Mouse (Mus musculus) stomach, postnatal 0 days (tissue): ENCODE data around the gene Dtx3. TPM values are rescaled to one million over a fixed set of nuclear protein-coding genes. Genes with fewer than 3 reads are reported as not detected.
"Not testable (repeated sequence)": the region's sequence is repeated elsewhere in the genome, so short reads cannot be mapped to it uniquely, and the experiment has no call there.

Source experiments
- ATAC-seq: fragments of 200-750 bp; cut with Nextera tagmentation; 2 replicates; pipeline ENCODE4 v1.8.0; 2017; ENCODE audit not compliant: low FRiP score, low TSS enrichment
- DNase-seq: peaks from one replicate; pipeline ENCODE4 v3.0.0-alpha.2; 2016; ENCODE audit warnings: low spot score
- H3K27ac ChIP-seq: fragments of 300-500 bp; sonication (generic); replicated peaks from 2 replicates; pipeline ENCODE4 v1.5.1; 2014; ENCODE audit warnings: mild to moderate bottlenecking, control low read depth
- H3K27me3 ChIP-seq: fragments of 300-500 bp; sonication (generic); 2 replicates; pipeline ENCODE4 v1.6.1; 2014; ENCODE audit warnings: low read length; ENCODE audit not compliant: control insufficient read depth, insufficient read depth
- H3K36me3 ChIP-seq: fragments of 300-500 bp; sonication (generic); 2 replicates; pipeline ENCODE4 v1.6.1; 2014; ENCODE audit warnings: low read length, mixed read lengths; ENCODE audit not compliant: control insufficient read depth, insufficient read depth
- H3K4me1 ChIP-seq: fragments of 300-500 bp; sonication (generic); replicated peaks from 2 replicates; pipeline ENCODE4 v1.6.1; 2014; ENCODE audit warnings: antibody characterized with exemption; ENCODE audit not compliant: control insufficient read depth, insufficient read depth
- H3K4me2 ChIP-seq: fragments of 300-500 bp; sonication (generic); replicated peaks from 2 replicates; pipeline ENCODE4 v1.6.1; 2014; ENCODE audit warnings: low read depth, mild to moderate bottlenecking, control low read depth, moderate library complexity
- H3K4me3 ChIP-seq: fragments of 300-500 bp; sonication (generic); 2 replicates; pipeline ENCODE4 v1.5.1; 2014; ENCODE audit warnings: low read depth, low read length, control low read depth
- H3K9ac ChIP-seq: fragments of 300-500 bp; sonication (generic); 2 replicates; pipeline ENCODE4 v1.6.1; 2014; ENCODE audit warnings: mild to moderate bottlenecking, low read length, control low read depth, mixed read lengths
- H3K9me3 ChIP-seq: fragments of 300-500 bp; sonication (generic); 2 replicates; pipeline ENCODE4 v1.6.1; 2016; ENCODE audit warnings: low read length; ENCODE audit not compliant: control insufficient read depth
- CTCF ChIP-seq: IDR thresholded peaks from 2 replicates; pipeline ENCODE4 v1.5.1; 2016; ENCODE audit warnings: antibody characterized with exemption, low read depth, mild to moderate bottlenecking, moderate library complexity
- EP300 ChIP-seq: optimal IDR thresholded peaks from 2 replicates; pipeline ENCODE3; 2016; ENCODE audit warnings: antibody characterized with exemption
- WGBS: fragments of 180-500 bp; shearing (Covaris S2); extraction: QIAGEN DNeasy Blood & Tissue Kit; methylation state at CpG from one replicate; pipeline ENCODE4 v1.1.7; 2014; 5-methylcytosine and 5-hydroxymethylcytosine counted together
- polyA plus RNA-seq: library from polyadenylated mRNA; unstranded; fragments of >200 nt; fragmentation: Nextera tagmentation; extraction: Ambion mirVana; gene quantifications from 2 replicates; pipeline ENCODE4 v1.2.1, GENCODE M21; 2015

The Dtx3 gene
- polyA plus RNA-seq, 1 experiment from 2014 or later, result 27.8 TPM

DNA sequence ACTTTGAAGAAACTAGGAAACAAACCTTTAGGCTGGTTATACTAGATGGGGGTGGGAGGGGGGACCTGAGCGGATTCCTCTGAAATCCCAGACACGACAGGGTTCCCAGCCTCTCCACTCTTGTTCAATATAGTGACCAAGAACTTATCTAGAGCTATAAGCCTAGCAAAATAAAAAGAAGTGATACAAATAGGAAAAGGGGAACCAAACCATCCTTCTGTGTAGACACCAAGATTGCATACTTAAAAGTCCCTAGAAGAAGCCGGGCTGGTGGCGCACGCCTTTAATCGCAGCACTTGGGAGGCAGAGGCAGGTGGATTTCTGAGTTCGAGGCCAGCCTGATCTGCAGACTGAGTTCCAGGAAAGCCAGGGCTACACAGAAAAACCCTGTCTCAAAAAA, 42.2 kb downstream of the Dtx3 start:
- H3K9ac ChIP-seq, result no peak overlapping the region
- H3K36me3 ChIP-seq, result no peaks in the 10 kb centered on the region
- ATAC-seq, result no peak
- H3K4me3 ChIP-seq, result no peak overlapping the region
- no peak for TF ChIP-seq CTCF
- TF ChIP-seq EP300, result no peak
- H3K9me3 ChIP-seq, result no peaks in the 10 kb centered on the region
- no peaks in the 10 kb centered on the region for H3K4me1 ChIP-seq
- H3K4me2 ChIP-seq, result no peak overlapping the region
- H3K27me3 ChIP-seq, result no peaks in the 10 kb centered on the region
- WGBS, result 95% methylated on average over 7 of the region's 7 CpGs
- DNase-seq, result no peak
- no peak overlapping the region for H3K27ac ChIP-seq

GRCm38 (mm10) chr10:127152556-127152955, 43.0 kb downstream of the Dtx3 start:
- WGBS, result 82% methylated on average over 10 of the region's 10 CpGs
- not testable (repeated sequence) for H3K9me3 ChIP-seq

GRCm38 (mm10) chr10:127151233-127151632, 44.3 kb downstream of the Dtx3 start:
- H3K27ac ChIP-seq, H3K4me2 ChIP-seq, H3K9me3 ChIP-seq, H3K27me3 ChIP-seq, H3K4me3 ChIP-seq, DNase-seq, H3K36me3 ChIP-seq, H3K4me1 ChIP-seq, H3K9ac ChIP-seq: not testable (repeated sequence)
- peak; percentile 63 for ATAC-seq
- 74% methylated on average over 3 of the region's 3 CpGs for WGBS

More at GRCm38 (mm10) chr10:127152556-127152955, 43.0 kb downstream of the Dtx3 start:
- H3K27ac ChIP-seq, ATAC-seq, H3K4me1 ChIP-seq, DNase-seq, H3K36me3 ChIP-seq, H3K27me3 ChIP-seq, H3K4me2 ChIP-seq, H3K4me3 ChIP-seq, H3K9ac ChIP-seq: not testable (repeated sequence)

DNA sequence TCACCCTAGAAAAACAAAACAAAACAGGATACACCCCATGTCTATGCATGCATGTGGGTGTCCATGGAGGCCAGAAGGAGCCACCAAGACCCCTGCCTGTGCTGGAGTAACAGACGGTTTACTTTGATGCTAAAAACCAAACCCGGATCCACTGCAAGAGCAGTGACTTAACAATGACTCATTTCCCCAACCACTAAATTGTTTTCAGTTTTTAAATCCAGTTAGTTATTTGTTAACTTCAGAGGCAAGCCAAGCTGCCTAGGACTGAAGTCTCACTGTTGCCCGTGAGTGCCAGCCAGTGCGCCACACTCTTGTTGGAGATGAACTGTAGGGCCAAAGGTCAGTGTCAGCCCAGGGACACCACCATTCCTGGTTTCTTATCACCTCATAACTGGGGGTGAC, 45.1 kb downstream of the Dtx3 start:
- DNase-seq (no peak), ATAC-seq (no peak)
- Histone ChIP-seq H3K4me1 (no peaks in the 10 kb centered on the region), H3K27ac (no peak overlapping the region; the same call in 1 of the 2 replicates), H3K9ac (no peak overlapping the region), H3K27me3 (no peaks in the 10 kb centered on the region), H3K4me2 (peak overlapping the region; percentile 36), H3K36me3 (no peaks in the 10 kb centered on the region), H3K9me3 (no peaks in the 10 kb centered on the region), H3K4me3 (no peak overlapping the region)
- no peak for TF ChIP-seq EP300
- no peak for TF ChIP-seq CTCF
- WGBS, result 68% methylated on average over 4 of the region's 4 CpGs

GRCm38 (mm10) chr10:127147135-127147534, 48.4 kb downstream of the Dtx3 start:
- ATAC-seq, result no peak
- Histone ChIP-seq H3K4me2 (no peak overlapping the region), H3K27me3 (no peaks in the 10 kb centered on the region), H3K27ac (no peak overlapping the region), H3K9me3 (no peaks in the 10 kb centered on the region), H3K36me3 (no peaks in the 10 kb centered on the region), H3K9ac (no peak overlapping the region), H3K4me1 (no peaks in the 10 kb centered on the region), H3K4me3 (no peak overlapping the region)
- no peak for TF ChIP-seq EP300
- TF ChIP-seq CTCF, result no peak
- DNase-seq, result no peak
- WGBS, result 82% methylated on average over 6 of the region's 6 CpGs

DNA sequence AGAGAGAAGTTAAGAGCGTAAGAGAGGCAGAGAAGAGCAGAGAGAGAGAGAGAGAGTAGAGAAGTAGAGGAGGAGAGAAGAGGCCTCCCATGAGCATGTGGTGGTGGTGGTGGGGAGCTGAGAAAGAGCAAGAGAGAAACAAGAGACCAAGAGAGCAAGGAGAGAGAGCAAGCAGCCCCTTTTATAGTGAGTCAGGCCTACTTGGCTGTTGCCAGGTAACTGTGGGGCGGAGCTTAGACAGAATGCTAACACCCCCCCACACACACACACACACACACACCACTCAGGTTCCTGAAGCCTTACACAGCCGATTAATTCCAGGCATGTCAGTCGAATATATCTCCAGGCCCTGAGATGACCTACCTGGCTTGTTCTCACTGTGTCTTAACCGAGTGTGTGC, 50.2 kb downstream of the Dtx3 start:
- ATAC-seq (no peak; the same call in 1 of the 2 replicates), DNase-seq (no peak)
- Histone ChIP-seq H3K4me2 (no peak overlapping the region), H3K27me3 (no peaks in the 10 kb centered on the region), H3K36me3 (no peaks in the 10 kb centered on the region), H3K9ac (no peak overlapping the region), H3K4me1 (no peaks in the 10 kb centered on the region), H3K4me3 (no peak overlapping the region), H3K9me3 (no peaks in the 10 kb centered on the region), H3K27ac (no peak overlapping the region)
- no peak for TF ChIP-seq EP300
- TF ChIP-seq CTCF, result no peak
- 74% methylated on average over 5 of the region's 5 CpGs for WGBS
